Mouse (Mus musculus): ENCODE results near the gene Pdxp. TPM values are rescaled to one million over a fixed set of nuclear protein-coding genes. Genes with fewer than 3 reads are reported as not detected.

Gene Pdxp
- polyA plus RNA-seq, 1 experiment from 2014 or later, result 5.9 TPM

- no peaks in the 10 kb centered on the region for H3K36me3 ChIP-seq (ENCODE audit: control insufficient read depth, insufficient read depth, low read length)
- no peak overlapping the region for H3K9ac ChIP-seq (ENCODE audit: low read length)
- no peaks in the 10 kb centered on the region for H3K27me3 ChIP-seq (ENCODE audit: control insufficient read depth, insufficient read depth, low read length)
- H3K27ac ChIP-seq (ENCODE audit: low read length), result no peak overlapping the region
- H3K9me3 ChIP-seq (replicated peaks; ENCODE audit: control insufficient read depth, low read length), result no peaks in the 10 kb centered on the region
- peaks cover 8% of the 10 kb centered on the region; the same call in 1 of the 2 replicates for H3K4me1 ChIP-seq (ENCODE audit: control insufficient read depth, insufficient read depth, low read length)
- WGBS, result 58% methylated on average over 4 of the region's 4 CpGs
- H3K4me3 ChIP-seq (replicated peaks; ENCODE audit: low read length), result no peak overlapping the region
- ATAC-seq (ENCODE audit: insufficient read depth, low FRiP score), result peak; percentile 72; the same call in 1 of the 2 replicates
- H3K4me2 ChIP-seq (ENCODE audit: low read depth, low read length), result no peak overlapping the region; the same call in 1 of the 2 replicates
These were observed 46.4 kb downstream of the Pdxp start for GRCm38 (mm10) chr15:78960088-78960487.

DNA sequence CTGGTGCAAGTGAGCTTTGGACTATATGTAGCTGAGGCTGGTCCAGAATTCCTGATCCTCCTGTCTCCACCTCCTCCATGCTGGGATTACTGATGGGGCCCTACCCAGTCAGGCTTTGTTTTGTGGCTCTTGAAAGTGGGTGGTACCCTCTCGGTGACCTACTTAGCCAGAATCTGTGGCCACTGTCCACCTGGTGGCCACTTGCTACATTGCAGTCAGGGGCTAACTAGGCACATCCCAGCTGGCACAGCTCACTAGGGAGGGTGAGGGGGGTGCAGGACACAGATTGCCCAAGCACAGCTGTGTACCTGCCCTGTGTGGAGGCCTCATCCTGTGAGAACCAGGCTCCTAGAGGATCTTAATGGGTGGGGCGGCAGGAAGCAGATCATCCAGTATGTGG lies 49.2 kb downstream of the Pdxp start:
- 36% methylated on average over 2 of the region's 2 CpGs for WGBS

More for the DNA sequence above, 49.2 kb downstream of the Pdxp start:
- no peaks in the 10 kb centered on the region for H3K36me3 ChIP-seq (ENCODE audit: control insufficient read depth, insufficient read depth, low read length)
- H3K27ac ChIP-seq (ENCODE audit: low read length), result no peak overlapping the region
- H3K4me3 ChIP-seq (replicated peaks; ENCODE audit: low read length), result no peak overlapping the region
- H3K9me3 ChIP-seq (replicated peaks; ENCODE audit: control insufficient read depth, low read length), result no peaks in the 10 kb centered on the region
- peaks cover 8% of the 10 kb centered on the region; the same call in 1 of the 2 replicates for H3K4me1 ChIP-seq (ENCODE audit: control insufficient read depth, insufficient read depth, low read length)
- H3K9ac ChIP-seq (ENCODE audit: low read length), result no peak overlapping the region
- no peak overlapping the region for H3K4me2 ChIP-seq (ENCODE audit: low read depth, low read length)
- H3K27me3 ChIP-seq (ENCODE audit: control insufficient read depth, insufficient read depth, low read length), result no peaks in the 10 kb centered on the region
- peak; percentile 45; the same call in 1 of the 2 replicates for ATAC-seq (ENCODE audit: insufficient read depth, low FRiP score)

Small RNA genes within 50 kb of the gene (microRNA-seq; reads per million reads assigned to microRNA genes)
- gene Mir6955, result not detected

Other genes with a start within 250 kb of the Pdxp start
- gene Elfn2, start 195.1 kb upstream of the Pdxp start, polyA plus RNA-seq (2015; fragmentation: Nextera tagmentation; extraction: Ambion mirVana), result 0.07 and 0.17 TPM in 2 replicates
- gene Mfng, start 140.4 kb upstream of the Pdxp start, polyA plus RNA-seq (2015; fragmentation: Nextera tagmentation; extraction: Ambion mirVana), result 18.5 and 18.7 TPM in 2 replicates
- gene Card10, start 110.9 kb upstream of the Pdxp start, polyA plus RNA-seq (2015; fragmentation: Nextera tagmentation; extraction: Ambion mirVana), result 4.0 and 4.4 TPM in 2 replicates
- gene Cdc42ep1, start 71.3 kb upstream of the Pdxp start, polyA plus RNA-seq (2015; fragmentation: Nextera tagmentation; extraction: Ambion mirVana), result 47.9 and 52.2 TPM in 2 replicates
- gene Lgals2, start 58.4 kb upstream of the Pdxp start, polyA plus RNA-seq (2015; fragmentation: Nextera tagmentation; extraction: Ambion mirVana), result 86.6 and 122 TPM in 2 replicates
- gene Gga1, start 36.7 kb upstream of the Pdxp start, polyA plus RNA-seq (2015; fragmentation: Nextera tagmentation; extraction: Ambion mirVana), result 48.4 and 51.4 TPM in 2 replicates
- gene Gm49510, start 14.3 kb upstream of the Pdxp start, polyA plus RNA-seq (2015; fragmentation: Nextera tagmentation; extraction: Ambion mirVana), result 0.32 and 0.46 TPM in 2 replicates
- 42.1 and 44.5 TPM in 2 replicates for gene Sh3bp1, start 14.2 kb upstream of the Pdxp start, polyA plus RNA-seq (2015; fragmentation: Nextera tagmentation; extraction: Ambion mirVana)
- gene Lgals1, start 12.8 kb downstream of the Pdxp start, polyA plus RNA-seq (2015; fragmentation: Nextera tagmentation; extraction: Ambion mirVana), result 1,528 and 1,531 TPM in 2 replicates
- gene Nol12, start 21.0 kb downstream of the Pdxp start, polyA plus RNA-seq (2015; fragmentation: Nextera tagmentation; extraction: Ambion mirVana), result 45.6 and 46.9 TPM in 2 replicates
- gene Triobp, start 33.8 kb downstream of the Pdxp start, polyA plus RNA-seq (2015; fragmentation: Nextera tagmentation; extraction: Ambion mirVana), result 54.2 and 63.6 TPM in 2 replicates
- 479 and 551 TPM in 2 replicates for gene H1f0, start 114.5 kb downstream of the Pdxp start, polyA plus RNA-seq (2015; fragmentation: Nextera tagmentation; extraction: Ambion mirVana)
- gene Galr3, start 128.0 kb downstream of the Pdxp start, polyA plus RNA-seq (2015; fragmentation: Nextera tagmentation; extraction: Ambion mirVana), result 0.26 and 0.43 TPM in 2 replicates
- gene Ankrd54, start 149.0 kb downstream of the Pdxp start, polyA plus RNA-seq (2015; fragmentation: Nextera tagmentation; extraction: Ambion mirVana), result 35.7 and 35.8 TPM in 2 replicates
- gene Eif3l, start 161.3 kb downstream of the Pdxp start, polyA plus RNA-seq (2015; fragmentation: Nextera tagmentation; extraction: Ambion mirVana), result 208 and 211 TPM in 2 replicates
- gene Micall1, start 195.0 kb downstream of the Pdxp start, polyA plus RNA-seq (2015; fragmentation: Nextera tagmentation; extraction: Ambion mirVana), result 10.4 and 11.2 TPM in 2 replicates
- gene Polr2f, start 227.1 kb downstream of the Pdxp start, polyA plus RNA-seq (2015; fragmentation: Nextera tagmentation; extraction: Ambion mirVana), result 281 and 302 TPM in 2 replicates
- gene 1700088E04Rik, start 227.3 kb downstream of the Pdxp start, polyA plus RNA-seq (2015; fragmentation: Nextera tagmentation; extraction: Ambion mirVana), result 6.9 and 7.3 TPM in 2 replicates